Mouse (Mus musculus) midbrain, postnatal 0 days (tissue): ENCODE data around the gene Ap5s1. TPM values are rescaled to one million over a fixed set of nuclear protein-coding genes. Genes with fewer than 3 reads are reported as not detected.

Source experiments
- ATAC-seq: fragments of 200-750 bp; cut with Nextera tagmentation; 2 replicates; pipeline ENCODE4 v1.8.0; 2017; ENCODE audit warnings: moderate number of reproducible peaks, mild to moderate bottlenecking, moderate TSS enrichment, moderate library complexity; ENCODE audit not compliant: low FRiP score
- DNase-seq: peaks from one replicate; pipeline ENCODE4 v3.0.0-alpha.2; 2015; ENCODE audit warnings: low spot score
- H3K27ac ChIP-seq: fragments of 300-500 bp; sonication (generic); 2 replicates; pipeline ENCODE4 v1.5.1; 2014; ENCODE audit warnings: low read depth, mild to moderate bottlenecking, low read length, mixed read lengths
- H3K27me3 ChIP-seq: fragments of 300-500 bp; sonication (generic); 2 replicates; pipeline ENCODE4 v1.6.1; 2014; ENCODE audit warnings: low read length, control low read depth, mixed read lengths; ENCODE audit not compliant: insufficient read depth
- H3K36me3 ChIP-seq: fragments of 300-500 bp; sonication (generic); 2 replicates; pipeline ENCODE4 v1.6.1; 2014; ENCODE audit warnings: low read length, control low read depth, mixed read lengths; ENCODE audit not compliant: insufficient read depth
- H3K4me1 ChIP-seq: fragments of 300-500 bp; sonication (generic); 2 replicates; pipeline ENCODE4 v1.6.1; 2014; ENCODE audit warnings: mild to moderate bottlenecking, control low read depth, antibody characterized with exemption, low read length, mixed read lengths; ENCODE audit not compliant: insufficient read depth
- H3K4me2 ChIP-seq: fragments of 300-500 bp; sonication (generic); 2 replicates; pipeline ENCODE4 v1.6.1; 2014; ENCODE audit warnings: low read depth, mild to moderate bottlenecking, low read length, mixed read lengths; ENCODE audit not compliant: poor library complexity, severe bottlenecking
- H3K4me3 ChIP-seq: fragments of 300-500 bp; sonication (generic); 2 replicates; pipeline ENCODE4 v1.5.1; 2014; ENCODE audit warnings: low read depth, mild to moderate bottlenecking, low read length, moderate library complexity
- H3K9ac ChIP-seq: fragments of 300-500 bp; sonication (generic); replicated peaks from 2 replicates; pipeline ENCODE4 v1.6.1; 2014; ENCODE audit warnings: mild to moderate bottlenecking, low read length, moderate library complexity, mixed read lengths; ENCODE audit not compliant: poor library complexity, severe bottlenecking
- H3K9me3 ChIP-seq: fragments of 300-500 bp; sonication (generic); 2 replicates; pipeline ENCODE4 v1.6.1; 2016; ENCODE audit warnings: low read length, control low read depth
- CTCF ChIP-seq: IDR thresholded peaks from 2 replicates; pipeline ENCODE4 v1.5.1; 2016; ENCODE audit warnings: antibody characterized with exemption, mild to moderate bottlenecking
- WGBS: fragments of 180-500 bp; shearing (Covaris S2); extraction: QIAGEN DNeasy Blood & Tissue Kit; methylation state at CpG from one replicate; pipeline ENCODE4 v1.1.7; 2014; 5-methylcytosine and 5-hydroxymethylcytosine counted together
- polyA plus RNA-seq: library from polyadenylated mRNA; unstranded; fragments of >200 nt; fragmentation: Nextera tagmentation; extraction: Ambion mirVana; gene quantifications from 2 replicates; pipeline ENCODE4 v1.2.1, GENCODE M21; 2015
- total RNA-seq: library from RNA; depleted of rRNA; stranded (reverse); fragments of >200 nt; gene quantifications from 2 replicates; pipeline ENCODE4 v1.2.3, GENCODE M21; 2014

Ap5s1 gene
- total and polyA plus RNA-seq, 2 experiments from 2014 or later, result 36.7 to 40.1 TPM

GRCm38 (mm10) chr2:131227243-131227642 is 20.4 kb downstream of the Ap5s1 start:
- ATAC-seq, result no peak

DNA sequence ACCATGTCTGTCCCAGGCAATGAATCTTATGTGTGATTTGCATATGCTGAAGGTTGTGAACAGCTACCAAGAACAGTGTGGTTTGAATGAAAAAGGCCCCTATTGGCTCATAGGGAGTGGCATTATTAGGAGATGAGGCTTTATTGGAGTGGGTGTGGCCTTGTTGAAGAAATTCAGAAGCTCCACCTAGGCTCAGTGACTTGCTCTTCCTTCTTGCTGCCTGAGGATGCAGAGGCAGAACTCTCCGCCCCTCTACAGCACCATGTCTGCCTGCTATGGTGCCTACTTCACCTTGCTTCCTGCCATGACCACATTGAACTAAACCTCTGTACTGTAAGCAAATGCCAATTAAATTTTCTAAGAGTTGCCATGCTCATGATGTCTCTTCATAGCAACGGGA is 25.7 kb downstream of the Ap5s1 start:
- no peak for TF ChIP-seq CTCF
- H3K9me3 ChIP-seq, result no peaks in the 10 kb centered on the region
- H3K9ac ChIP-seq, result no peak overlapping the region
- H3K4me2 ChIP-seq, result no peak overlapping the region
- no peak for ATAC-seq
- DNase-seq, result no peak
- H3K4me1 ChIP-seq, result peaks cover 5% of the 10 kb centered on the region; the same call in 1 of the 2 replicates
- WGBS, result 89% methylated on average over 2 of the region's 2 CpGs
- H3K4me3 ChIP-seq, result no peak overlapping the region
- H3K36me3 ChIP-seq, result no peaks in the 10 kb centered on the region
- no peaks in the 10 kb centered on the region for H3K27me3 ChIP-seq
- H3K27ac ChIP-seq, result no peak overlapping the region

More at GRCm38 (mm10) chr2:131227243-131227642, 20.4 kb downstream of the Ap5s1 start:
- Histone ChIP-seq H3K27me3 (no peaks in the 10 kb centered on the region), H3K9ac (no peak overlapping the region), H3K36me3 (no peaks in the 10 kb centered on the region), H3K27ac (no peak overlapping the region), H3K4me3 (no peak overlapping the region), H3K9me3 (no peaks in the 10 kb centered on the region), H3K4me2 (no peak overlapping the region), H3K4me1 (no peaks in the 10 kb centered on the region)
- no peak for DNase-seq
- no peak for TF ChIP-seq CTCF
- 83% methylated on average over 3 of the region's 3 CpGs for WGBS

GRCm38 (mm10) chr2:131233307-131234126 is 26.6 kb downstream of the Ap5s1 start, which contains the start of gene Mavs:
Mavs (plus strand) TSS chr2:131234063.
- H3K4me1 ChIP-seq, result peaks cover 5% of the 10 kb centered on the region; the same call in 1 of the 2 replicates
- no peak for TF ChIP-seq CTCF
- H3K4me2 ChIP-seq, result peak within 1 kb of the TSS; percentile 85
- no peaks in the 10 kb centered on the region for H3K9me3 ChIP-seq
- 6% methylated on average over 29 of the region's 29 CpGs for WGBS
- ATAC-seq (peak; percentile 100), DNase-seq (peak; percentile 96)
- H3K4me3 ChIP-seq, result peak within 1 kb of the TSS; percentile 41
- no peaks in the 10 kb centered on the region for H3K36me3 ChIP-seq
- H3K27ac ChIP-seq, result 0 out of 2 replicates have a peak within 1 kb of the TSS, but pooled peaks have one; percentile 26
- no peaks in the 10 kb centered on the region for H3K27me3 ChIP-seq
- peak within 1 kb of the TSS; percentile 60 for H3K9ac ChIP-seq

DNA sequence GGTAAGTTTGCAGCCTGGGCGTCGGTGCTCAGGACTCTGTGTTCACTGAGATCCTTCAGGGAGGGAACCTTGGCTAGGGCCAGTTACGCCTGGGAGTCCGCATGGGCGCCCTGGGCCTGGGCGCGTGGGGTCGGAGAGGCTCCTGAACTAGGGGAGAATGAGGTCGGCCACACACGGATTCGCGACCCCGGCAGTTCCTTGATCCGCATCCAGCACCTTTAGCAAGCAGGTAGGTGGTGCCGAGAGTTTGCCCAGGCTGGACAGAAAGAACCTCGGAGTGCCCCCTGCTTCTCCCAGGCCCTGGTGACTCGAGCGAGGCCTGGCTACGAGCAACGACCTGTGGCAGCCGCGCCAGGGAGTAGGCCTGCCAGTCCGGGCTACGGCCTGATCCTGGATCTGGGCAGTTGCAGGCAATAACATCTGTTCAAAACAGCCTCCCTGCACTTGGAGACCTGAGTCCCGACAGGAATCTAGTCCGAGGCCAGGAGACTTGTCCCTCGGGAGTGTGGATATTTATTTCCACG is 27.3 kb downstream of the Ap5s1 start:
- DNase-seq (no peak), ATAC-seq (peak; percentile 55; the same call in 1 of the 2 replicates)
- Histone ChIP-seq H3K9ac (peak overlapping the region; percentile 60), H3K36me3 (no peaks in the 10 kb centered on the region), H3K27ac (0 out of 2 replicates have a peak overlapping the region, but pooled peaks have one; percentile 26), H3K27me3 (no peaks in the 10 kb centered on the region), H3K4me3 (peak overlapping the region; percentile 41), H3K4me2 (peak overlapping the region; percentile 85), H3K9me3 (no peaks in the 10 kb centered on the region), H3K4me1 (peaks cover 5% of the 10 kb centered on the region; the same call in 1 of the 2 replicates)
- 11% methylated on average over 28 of the region's 28 CpGs for WGBS
- TF ChIP-seq CTCF, result no peak

DNA sequence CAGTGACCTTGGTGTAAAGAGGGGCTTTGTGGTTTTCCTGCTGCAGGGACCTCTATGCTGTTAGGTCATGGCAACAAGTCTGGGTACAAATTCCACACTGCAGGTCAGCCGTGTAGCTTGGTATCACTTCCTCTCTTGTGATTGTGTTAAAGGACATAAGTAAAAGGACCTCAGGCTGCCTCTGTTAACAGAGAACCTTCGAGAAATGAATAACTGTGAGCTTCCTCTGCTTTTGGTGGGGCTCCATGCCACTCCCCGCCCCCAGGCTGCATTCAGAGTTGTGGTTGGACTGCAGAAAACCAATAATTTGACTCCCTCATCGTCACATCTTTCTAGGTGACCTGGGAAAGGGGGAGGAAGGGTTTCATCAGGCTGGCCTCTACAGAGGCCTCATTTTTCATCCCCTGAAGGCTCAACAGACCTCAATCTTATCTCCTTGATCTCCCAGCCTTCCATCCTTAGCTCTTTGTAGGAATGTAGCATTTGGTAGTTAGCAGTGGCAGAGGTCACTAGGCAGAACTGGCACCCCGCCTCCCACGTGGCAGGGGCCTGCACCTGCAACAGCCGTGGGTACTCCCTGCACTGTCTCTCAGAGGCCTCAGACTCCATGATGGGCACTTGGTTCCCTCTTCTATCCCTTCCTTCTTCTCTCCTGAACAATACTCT is 28.2 kb downstream of the Ap5s1 start:
- no peak for TF ChIP-seq CTCF
- H3K4me1 ChIP-seq, result peaks cover 5% of the 10 kb centered on the region; the same call in 1 of the 2 replicates
- no peak overlapping the region for H3K4me3 ChIP-seq
- no peak for ATAC-seq
- H3K9ac ChIP-seq, result no peak overlapping the region
- no peak for DNase-seq
- peaks cover 4% of the 10 kb centered on the region; the same call in 1 of the 2 replicates for H3K36me3 ChIP-seq
- no peaks in the 10 kb centered on the region for H3K27me3 ChIP-seq
- no peak overlapping the region for H3K27ac ChIP-seq
- no peak overlapping the region; the same call in 1 of the 2 replicates for H3K4me2 ChIP-seq
- no peaks in the 10 kb centered on the region for H3K9me3 ChIP-seq
- 84% methylated on average over 7 of the region's 7 CpGs for WGBS
